Mouse (Mus musculus) liver, embryonic 14.5 days (tissue): ENCODE measurements at regions not wholly inside any gene's neighbourhood (a gene's known extent, or its start where the extent isn't known, plus 50 kb on each side); places are given as distances from the start of the nearest gene placed in this dataset.

ENCODE experiments used
- ATAC-seq: fragments of 200-750 bp; cut with Nextera tagmentation; 2 replicates; pipeline ENCODE4 v1.8.0; 2017; ENCODE audit warnings: moderate number of reproducible peaks, mild to moderate bottlenecking, moderate library complexity; ENCODE audit not compliant: insufficient read depth
- DNase-seq, 3 experiments: peaks; one replicate each; pipeline ENCODE4 v3.0.0-alpha.2; 2012 to 2013; ENCODE audit warnings: low read depth in 3 of 3, low spot score in 3 of 3
- H3K27ac ChIP-seq: fragments of 300-500 bp; sonication (generic); 2 replicates; pipeline ENCODE4 v1.5.1; 2014; ENCODE audit warnings: moderate library complexity, mild to moderate bottlenecking, control low read depth, inconsistent platforms
- H3K27me3 ChIP-seq: fragments of 300-500 bp; sonication (generic); 2 replicates; pipeline ENCODE4 v1.6.1; 2014; ENCODE audit warnings: mild to moderate bottlenecking, low read length, moderate library complexity; ENCODE audit not compliant: control insufficient read depth, insufficient read depth
- H3K36me3 ChIP-seq: fragments of 300-500 bp; sonication (generic); replicated peaks from 2 replicates; pipeline ENCODE4 v1.6.1; 2014; ENCODE audit warnings: low read depth; ENCODE audit not compliant: control insufficient read depth, insufficient read depth
- H3K4me1 ChIP-seq, 2 experiments: fragments of 200-500 bp in 1 of 2; fragments of 300-500 bp in 1 of 2; sonication (generic) in 1 of 2; replicated peaks; 2 replicates each; pipeline ENCODE4 v1.6.1; 2012 to 2014; ENCODE audit warnings: antibody characterized with exemption in 1 of 2, inconsistent platforms in 1 of 2, low read length in 1 of 2; ENCODE audit not compliant: control insufficient read depth in 2 of 2, insufficient read depth in 2 of 2
- H3K4me2 ChIP-seq: fragments of 300-500 bp; sonication (generic); 2 replicates; pipeline ENCODE4 v1.6.1; 2014; ENCODE audit warnings: low read depth, mild to moderate bottlenecking, control low read depth, moderate library complexity
- H3K4me3 ChIP-seq, 2 experiments: fragments of 200-500 bp in 1 of 2; fragments of 300-500 bp in 1 of 2; sonication (generic) in 1 of 2; 2 replicates each; pipeline ENCODE4 v1.5.1; 2012 to 2014; ENCODE audit warnings: low read depth in 2 of 2, low read length in 2 of 2, mild to moderate bottlenecking in 2 of 2, control low read depth in 1 of 2, inconsistent platforms in 1 of 2, moderate library complexity in 1 of 2; ENCODE audit not compliant: insufficient read depth in 1 of 2
- H3K9ac ChIP-seq: fragments of 300-500 bp; sonication (generic); replicated peaks from 2 replicates; pipeline ENCODE4 v1.6.1; 2014; ENCODE audit warnings: mild to moderate bottlenecking, control low read depth, moderate library complexity
- H3K9me3 ChIP-seq: fragments of 300-500 bp; sonication (generic); 2 replicates; pipeline ENCODE4 v1.6.1; 2016; ENCODE audit warnings: low read length, mixed read lengths; ENCODE audit not compliant: control insufficient read depth
- CTCF ChIP-seq: IDR thresholded peaks from 2 replicates; pipeline ENCODE4 v1.5.1; 2016; ENCODE audit warnings: antibody characterized with exemption, low read depth, control low read depth
- EP300 ChIP-seq: IDR thresholded peaks from 2 replicates; pipeline ENCODE4 v1.6.1; 2016; ENCODE audit warnings: antibody characterized with exemption, low read depth
- WGBS: fragments of 180-500 bp; shearing (Covaris S2); extraction: QIAGEN DNeasy Blood & Tissue Kit; methylation state at CpG from one replicate; pipeline ENCODE4 v1.1.7; 2014; ENCODE audit not compliant: insufficient replicate concordance; 5-methylcytosine and 5-hydroxymethylcytosine counted together

DNA sequence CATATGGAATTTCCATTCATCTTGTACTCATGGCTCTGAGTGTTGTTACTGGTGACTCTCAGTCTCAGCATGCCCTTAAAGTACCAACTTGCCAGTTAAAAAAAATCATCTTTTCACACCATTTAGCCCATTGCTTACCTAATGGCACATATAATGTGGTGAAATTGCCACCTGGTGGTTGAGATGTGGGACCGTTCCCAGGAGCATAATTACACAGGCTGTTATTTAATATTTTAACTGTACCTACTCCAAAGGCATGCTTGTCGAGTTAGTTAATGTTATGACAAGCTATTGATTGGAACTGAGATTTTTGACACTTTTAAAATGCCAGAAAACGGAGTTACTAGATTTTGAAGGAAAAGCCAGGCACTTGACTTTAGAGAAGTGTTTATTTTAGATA lies 530.2 kb upstream of the Sel1l start:
- H3K4me2 ChIP-seq: no peak overlapping the region
- H3K36me3 ChIP-seq: no peaks in the 10 kb centered on the region
- no peak overlapping the region for H3K9ac ChIP-seq
- DNase-seq: no peak
- no peak overlapping the region for H3K27ac ChIP-seq
- no peaks in the 10 kb centered on the region for H3K27me3 ChIP-seq
- H3K4me1 ChIP-seq: no peaks in the 10 kb centered on the region
- 44% methylated on average over 3 of the region's 3 CpGs for WGBS
- no peak for ATAC-seq
- H3K9me3 ChIP-seq: no peaks in the 10 kb centered on the region
- TF ChIP-seq CTCF: no peak
- H3K4me3 ChIP-seq: no peak overlapping the region

DNA sequence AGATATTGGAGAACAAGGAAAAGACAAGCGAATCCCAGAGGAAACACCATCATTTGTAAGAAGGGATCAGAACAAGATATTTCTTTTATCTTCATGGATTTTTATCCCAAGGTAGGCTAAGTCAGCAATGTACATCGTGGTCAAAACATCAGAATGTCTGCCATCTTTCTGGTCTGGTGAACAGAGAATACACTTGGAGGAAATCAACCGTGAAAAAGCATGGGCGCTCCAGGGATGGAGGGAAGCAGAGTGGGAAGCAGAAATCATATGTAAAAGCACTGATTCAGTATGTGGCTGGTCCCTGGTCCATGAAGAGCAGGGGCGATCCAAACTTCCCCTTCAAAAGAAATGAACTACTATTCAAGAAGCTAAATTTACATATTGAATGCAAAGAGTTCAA lies 517.0 kb upstream of the Sel1l start:
- WGBS: 55% methylated on average over 5 of the region's 5 CpGs
- H3K9ac ChIP-seq: no peak overlapping the region
- H3K4me1 ChIP-seq: no peaks in the 10 kb centered on the region
- no peaks in the 10 kb centered on the region for H3K36me3 ChIP-seq
- H3K9me3 ChIP-seq: no peaks in the 10 kb centered on the region
- H3K4me2 ChIP-seq: no peak overlapping the region
- H3K4me3 ChIP-seq: no peak overlapping the region
- TF ChIP-seq EP300 (no peak), CTCF (no peak)
- no peak overlapping the region for H3K27ac ChIP-seq
- no peak for DNase-seq
- no peaks in the 10 kb centered on the region for H3K27me3 ChIP-seq
- no peak for ATAC-seq

DNA sequence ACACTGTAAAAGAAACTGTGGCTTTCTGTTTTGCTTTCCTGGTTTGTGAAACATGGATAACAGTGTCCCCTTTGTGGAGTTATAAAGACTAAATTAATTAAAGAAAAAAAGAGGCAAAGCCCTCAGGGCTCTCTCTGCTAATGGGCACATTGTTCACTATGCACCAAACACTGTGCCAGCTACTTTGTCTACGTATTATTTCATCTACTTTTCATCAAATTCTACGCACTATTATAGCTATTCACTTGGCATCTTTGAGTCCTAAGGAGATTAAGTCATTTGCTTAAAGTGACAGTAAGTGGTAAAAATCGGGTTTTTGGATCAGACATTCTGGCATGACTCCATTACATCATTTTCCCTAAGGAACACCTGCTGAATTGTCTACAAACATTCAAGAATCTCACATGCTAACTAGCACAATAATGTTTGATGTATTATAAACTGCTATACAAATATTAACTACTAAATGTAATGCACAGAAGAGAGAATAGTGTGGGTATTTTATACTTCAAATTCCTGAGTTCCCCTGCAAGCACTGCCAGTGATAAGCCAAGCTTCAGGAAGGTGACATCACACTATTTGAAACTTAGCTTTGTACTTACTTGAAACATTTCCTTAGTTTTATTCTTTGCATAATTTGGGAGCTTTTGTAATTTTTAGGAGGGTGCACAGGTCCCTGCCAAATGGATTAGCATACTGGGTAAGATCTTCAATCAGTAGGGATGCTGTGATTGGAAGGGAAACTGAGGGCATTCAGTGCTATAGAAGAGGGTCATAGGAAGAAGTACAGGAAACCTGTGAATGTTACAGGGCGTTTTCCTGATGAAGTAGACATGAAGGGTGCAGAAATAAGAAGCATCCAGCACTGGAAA lies 504.7 kb upstream of the Sel1l start:
- no peaks in the 10 kb centered on the region for H3K27me3 ChIP-seq
- H3K36me3 ChIP-seq: no peaks in the 10 kb centered on the region
- H3K4me3 ChIP-seq: no peak overlapping the region
- ATAC-seq (no peak), DNase-seq (no peak)
- H3K9ac ChIP-seq: no peak overlapping the region
- no peaks in the 10 kb centered on the region for H3K4me1 ChIP-seq
- H3K4me2 ChIP-seq: no peak overlapping the region
- 35% methylated on average over 4 of the region's 4 CpGs for WGBS
- no peak for TF ChIP-seq EP300
- TF ChIP-seq CTCF: no peak
- H3K27ac ChIP-seq: no peak overlapping the region
- no peaks in the 10 kb centered on the region for H3K9me3 ChIP-seq

DNA sequence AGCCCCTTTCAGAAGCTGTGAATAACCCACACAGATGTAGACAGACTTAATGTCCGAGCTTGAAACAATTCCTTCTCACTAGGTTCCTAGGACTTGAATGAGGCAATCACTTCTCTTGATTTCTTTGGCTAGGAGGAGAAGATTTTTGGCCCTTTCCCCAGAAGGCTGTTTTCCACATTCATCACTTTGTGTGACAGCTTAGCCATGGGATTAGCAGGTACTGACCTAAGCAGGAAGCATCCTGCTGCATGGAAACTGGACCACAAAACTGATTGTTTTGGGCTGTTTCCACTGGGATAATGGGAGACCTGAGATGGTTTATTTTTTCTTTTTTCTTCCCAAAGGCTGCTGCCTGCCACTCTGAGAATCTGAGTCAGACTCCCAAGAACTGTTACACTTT lies 469.3 kb upstream of the Sel1l start:
- Histone ChIP-seq H3K4me1 (no peaks in the 10 kb centered on the region), H3K27ac (no peak overlapping the region), H3K4me2 (no peak overlapping the region), H3K9me3 (no peaks in the 10 kb centered on the region), H3K4me3 (no peak overlapping the region), H3K9ac (no peak overlapping the region), H3K27me3 (no peaks in the 10 kb centered on the region), H3K36me3 (no peaks in the 10 kb centered on the region)
- ATAC-seq: no peak
- TF ChIP-seq EP300: no peak
- TF ChIP-seq CTCF: no peak
- no peak for DNase-seq
- 41% methylated on average over 1 of the region's 1 CpGs for WGBS

DNA sequence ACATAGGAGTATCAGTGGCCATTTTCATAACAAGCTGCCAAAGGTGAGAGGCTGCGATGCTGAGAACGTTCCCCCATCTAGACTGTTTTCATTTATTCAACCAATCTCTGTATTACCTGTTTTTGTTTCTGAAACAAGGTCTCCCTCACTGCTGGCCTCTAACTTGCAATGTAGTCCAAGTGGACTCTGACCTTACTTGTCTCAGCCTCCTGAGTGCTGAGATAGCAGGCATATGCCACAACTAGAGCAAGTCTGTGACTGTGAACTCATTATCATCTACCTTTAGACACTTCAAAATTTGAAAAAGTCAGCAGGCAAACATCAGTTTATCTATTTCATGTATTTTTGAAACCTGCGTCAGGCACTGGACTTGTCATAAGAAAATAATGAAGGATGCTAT lies 468.7 kb upstream of the Sel1l start:
- Histone ChIP-seq H3K9ac (no peak overlapping the region), H3K4me2 (no peak overlapping the region), H3K9me3 (no peaks in the 10 kb centered on the region), H3K27ac (no peak overlapping the region), H3K4me3 (no peak overlapping the region), H3K27me3 (no peaks in the 10 kb centered on the region), H3K36me3 (no peaks in the 10 kb centered on the region), H3K4me1 (no peaks in the 10 kb centered on the region)
- DNase-seq (no peak), ATAC-seq (no peak)
- TF ChIP-seq CTCF (no peak), EP300 (no peak)
- 60% methylated on average over 3 of the region's 3 CpGs for WGBS
